Mouse (Mus musculus) megakaryocyte, embryonic 14.5 days (primary cell): ENCODE measurements around the gene Fbxo28. TPM values are rescaled to one million over a fixed set of nuclear protein-coding genes. Genes with fewer than 3 reads are reported as not detected.

ENCODE experiments used
- H3K27me3 ChIP-seq: replicated peaks from 2 replicates; pipeline ENCODE3; 2012; ENCODE audit warnings: inconsistent platforms
- H3K36me3 ChIP-seq: replicated peaks from 2 replicates; pipeline ENCODE3; 2012; ENCODE audit warnings: low read length, inconsistent platforms, mixed read lengths
- H3K4me1 ChIP-seq: 2 replicates; pipeline ENCODE4 v1.6.1; 2012; ENCODE audit warnings: inconsistent platforms
- H3K4me3 ChIP-seq: replicated peaks from 2 replicates; pipeline ENCODE3; 2012; ENCODE audit warnings: moderate library complexity, mild to moderate bottlenecking, inconsistent platforms
- H3K9me3 ChIP-seq: 2 replicates; pipeline ENCODE4 v1.6.1; 2012; ENCODE audit warnings: inconsistent platforms
- FLI1 ChIP-seq: IDR thresholded peaks from 2 replicates; pipeline ENCODE4 v1.6.1; 2012; ENCODE audit warnings: low read length, inconsistent platforms, mixed read lengths
- GATA1 ChIP-seq: IDR thresholded peaks from 3 replicates; pipeline ENCODE4 v1.6.1; 2012; ENCODE audit warnings: mixed read lengths, low read length, inconsistent platforms, borderline replicate concordance
- polyA plus RNA-seq: library from polyadenylated mRNA; stranded (reverse); fragments of >175 nt; gene quantifications from 2 replicates; pipeline ENCODE4 v1.2.3, GENCODE M21; 2012; ENCODE audit warnings: low replicate concordance; ENCODE audit not compliant: insufficient read depth

The Fbxo28 gene
- polyA plus RNA-seq, 1 experiment = 9.9 TPM

DNA sequence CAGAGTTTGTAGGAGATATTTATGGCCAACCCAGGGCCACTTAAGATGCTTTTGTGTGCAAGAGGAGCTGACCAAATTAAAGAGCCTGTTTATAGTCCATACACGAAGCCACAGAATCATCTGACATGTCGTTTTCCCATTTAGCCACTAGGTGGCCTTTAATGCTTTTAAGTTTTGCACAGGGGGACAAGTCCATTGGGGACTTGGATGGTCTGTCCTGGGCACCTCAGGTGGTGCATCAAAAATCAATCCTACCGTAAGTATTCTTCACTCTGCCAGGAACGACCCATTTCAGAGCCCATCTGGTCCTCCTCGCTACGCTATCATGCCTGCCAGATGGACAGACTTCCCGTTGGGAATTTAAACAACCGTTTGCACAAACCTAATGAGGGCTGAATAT, 34.8 kb upstream of the Fbxo28 start:
- H3K9me3 ChIP-seq = no peaks in the 10 kb centered on the region
- peaks cover 47% of the 10 kb centered on the region for H3K27me3 ChIP-seq
- no peak overlapping the region for H3K4me3 ChIP-seq
- TF ChIP-seq GATA1 (no peak), FLI1 (no peak)
- H3K36me3 ChIP-seq = no peaks in the 10 kb centered on the region
- H3K4me1 ChIP-seq = peaks cover 22% of the 10 kb centered on the region

DNA sequence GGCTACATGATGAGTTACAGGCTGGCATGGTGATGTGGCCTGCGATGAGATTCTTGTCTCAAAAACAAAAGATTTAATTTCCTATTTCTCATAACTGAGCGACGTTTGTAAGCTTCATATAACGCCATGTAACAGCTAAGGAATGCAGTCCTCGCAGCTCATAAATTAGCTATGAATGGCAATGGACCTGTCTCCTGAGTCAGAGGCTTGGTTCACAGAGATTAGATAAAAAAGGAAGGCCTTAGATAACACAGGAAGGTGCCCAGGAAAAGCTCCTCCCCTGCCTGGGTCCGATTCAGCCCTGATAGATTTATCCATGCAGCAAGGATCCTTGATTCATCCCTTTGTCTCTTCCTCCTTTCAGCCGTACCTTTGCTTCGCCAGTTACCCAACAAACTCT, 30.5 kb upstream of the Fbxo28 start:
- H3K27me3 ChIP-seq = peaks cover 71% of the 10 kb centered on the region
- H3K9me3 ChIP-seq = no peaks in the 10 kb centered on the region

DNA sequence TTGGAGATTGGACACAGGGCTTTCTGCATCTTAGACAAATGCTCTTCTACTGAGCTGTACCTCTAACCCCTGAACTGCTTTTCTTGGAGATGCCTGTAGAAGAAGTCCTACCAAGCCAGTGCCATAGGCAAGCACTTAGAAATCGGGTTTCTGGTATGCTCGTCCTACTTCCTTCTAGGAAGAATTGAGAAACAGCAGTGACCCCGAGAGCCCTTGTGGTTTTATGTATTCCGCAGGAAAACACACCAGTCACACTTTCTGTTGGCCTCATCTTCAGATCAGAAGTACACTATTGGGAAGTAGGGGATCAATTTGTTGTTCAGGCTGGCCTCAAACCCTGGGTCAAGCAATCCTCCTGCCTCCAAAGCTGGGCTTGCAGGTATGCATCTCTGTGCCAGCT, 28.0 kb upstream of the Fbxo28 start:
- peaks cover 71% of the 10 kb centered on the region for H3K27me3 ChIP-seq
- TF ChIP-seq FLI1 (no peak), GATA1 (no peak)
- peak overlapping the region; percentile 79 for H3K4me3 ChIP-seq
- H3K36me3 ChIP-seq = no peaks in the 10 kb centered on the region
- no peaks in the 10 kb centered on the region for H3K9me3 ChIP-seq
- peaks cover 45% of the 10 kb centered on the region for H3K4me1 ChIP-seq

More for the DNA sequence above, 30.5 kb upstream of the Fbxo28 start:
- TF ChIP-seq GATA1 = no peak
- TF ChIP-seq FLI1 = no peak
- Histone ChIP-seq H3K4me1 (peaks cover 54% of the 10 kb centered on the region), H3K4me3 (no peak overlapping the region), H3K36me3 (no peaks in the 10 kb centered on the region)

- Histone ChIP-seq H3K4me1 (peaks cover 49% of the 10 kb centered on the region), H3K9me3 (no peaks in the 10 kb centered on the region)
- TF ChIP-seq GATA1 = no peak
- TF ChIP-seq FLI1 = no peak
Observed at GRCm38 (mm10) chr1:182368782-182369181, 27.4 kb upstream of the Fbxo28 start.

DNA sequence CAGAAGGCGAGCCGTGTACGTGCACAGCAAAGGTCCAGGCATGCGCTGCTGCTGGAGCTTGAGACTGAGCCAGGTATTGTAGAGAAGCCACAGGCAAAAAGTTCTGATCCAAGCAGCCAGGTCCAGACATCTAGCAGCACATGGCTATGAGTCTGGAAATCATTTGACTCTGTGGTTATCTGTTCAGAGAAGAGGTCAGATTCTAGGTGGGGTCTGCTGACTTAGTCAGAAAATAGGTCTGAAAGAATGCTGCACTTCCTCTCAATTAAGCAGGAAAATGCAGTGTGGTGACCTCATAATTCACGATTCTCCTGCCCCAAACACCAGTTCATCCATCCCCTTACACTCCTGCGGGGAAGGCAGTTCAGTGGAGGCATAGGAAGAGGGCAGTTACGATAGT, 26.9 kb upstream of the Fbxo28 start:
- Histone ChIP-seq H3K4me3 (no peak overlapping the region), H3K9me3 (no peaks in the 10 kb centered on the region), H3K4me1 (peaks cover 49% of the 10 kb centered on the region), H3K27me3 (peaks cover 63% of the 10 kb centered on the region), H3K36me3 (no peaks in the 10 kb centered on the region)
- TF ChIP-seq FLI1 (no peak), GATA1 (no peak)

More at GRCm38 (mm10) chr1:182368782-182369181, 27.4 kb upstream of the Fbxo28 start:
- Histone ChIP-seq H3K4me3 (peak overlapping the region; percentile 20), H3K36me3 (no peaks in the 10 kb centered on the region), H3K27me3 (peaks cover 68% of the 10 kb centered on the region)

DNA sequence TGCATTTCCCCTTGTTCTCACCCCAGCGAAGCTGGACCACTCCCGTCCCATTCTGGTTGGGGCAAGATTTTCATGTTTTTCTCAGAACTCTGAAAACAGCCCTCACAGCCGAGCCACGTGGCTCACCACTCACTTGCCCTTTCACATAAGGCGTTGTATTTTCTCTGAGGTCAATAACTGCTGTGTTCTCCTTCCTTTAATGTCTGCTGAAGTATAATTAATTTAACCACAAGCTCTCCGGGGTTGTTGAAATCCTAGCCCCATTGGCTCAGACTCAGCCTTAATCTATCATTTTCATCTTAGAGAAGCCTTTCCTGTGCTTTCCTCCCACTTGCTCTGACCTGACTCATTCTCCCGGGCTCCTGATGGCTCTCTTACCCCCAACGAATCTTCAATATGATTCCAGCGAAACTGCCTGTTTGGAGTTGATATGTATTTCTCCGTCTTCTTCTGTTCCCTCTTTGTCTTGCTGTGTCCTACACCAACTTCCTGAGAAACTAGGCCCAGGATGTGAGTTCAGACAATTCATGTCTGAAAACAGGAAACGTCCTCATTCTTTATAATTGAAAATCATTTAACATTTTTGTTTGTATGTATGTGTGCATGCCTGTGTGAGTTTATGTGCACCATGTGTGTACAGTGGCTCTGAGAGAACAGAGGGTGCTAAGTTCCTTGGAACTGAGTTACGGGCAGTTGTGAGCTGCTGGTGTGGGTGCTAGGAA, 22.4 kb upstream of the Fbxo28 start:
- Histone ChIP-seq H3K9me3 (no peaks in the 10 kb centered on the region), H3K4me3 (peak overlapping the region; percentile 14), H3K4me1 (peaks cover 29% of the 10 kb centered on the region), H3K36me3 (no peaks in the 10 kb centered on the region), H3K27me3 (peaks cover 33% of the 10 kb centered on the region)
- no peak for TF ChIP-seq FLI1
- TF ChIP-seq GATA1 = no peak

GRCm38 (mm10) chr1:182362703-182363102, 21.3 kb upstream of the Fbxo28 start:
- Histone ChIP-seq H3K4me3 (no peak overlapping the region), H3K27me3 (peaks cover 22% of the 10 kb centered on the region), H3K9me3 (no peaks in the 10 kb centered on the region), H3K4me1 (peaks cover 27% of the 10 kb centered on the region), H3K36me3 (no peaks in the 10 kb centered on the region)
- TF ChIP-seq GATA1 = no peak
- no peak for TF ChIP-seq FLI1

GRCm38 (mm10) chr1:182358133-182358532, 16.7 kb upstream of the Fbxo28 start:
- no peak overlapping the region for H3K4me3 ChIP-seq
- H3K9me3 ChIP-seq = peaks cover 4% of the 10 kb centered on the region; the same call in 1 of the 2 replicates
- no peaks in the 10 kb centered on the region for H3K36me3 ChIP-seq
- TF ChIP-seq GATA1 (no peak), FLI1 (no peak)
- peaks cover 7% of the 10 kb centered on the region for H3K27me3 ChIP-seq
- peaks cover 23% of the 10 kb centered on the region for H3K4me1 ChIP-seq

DNA sequence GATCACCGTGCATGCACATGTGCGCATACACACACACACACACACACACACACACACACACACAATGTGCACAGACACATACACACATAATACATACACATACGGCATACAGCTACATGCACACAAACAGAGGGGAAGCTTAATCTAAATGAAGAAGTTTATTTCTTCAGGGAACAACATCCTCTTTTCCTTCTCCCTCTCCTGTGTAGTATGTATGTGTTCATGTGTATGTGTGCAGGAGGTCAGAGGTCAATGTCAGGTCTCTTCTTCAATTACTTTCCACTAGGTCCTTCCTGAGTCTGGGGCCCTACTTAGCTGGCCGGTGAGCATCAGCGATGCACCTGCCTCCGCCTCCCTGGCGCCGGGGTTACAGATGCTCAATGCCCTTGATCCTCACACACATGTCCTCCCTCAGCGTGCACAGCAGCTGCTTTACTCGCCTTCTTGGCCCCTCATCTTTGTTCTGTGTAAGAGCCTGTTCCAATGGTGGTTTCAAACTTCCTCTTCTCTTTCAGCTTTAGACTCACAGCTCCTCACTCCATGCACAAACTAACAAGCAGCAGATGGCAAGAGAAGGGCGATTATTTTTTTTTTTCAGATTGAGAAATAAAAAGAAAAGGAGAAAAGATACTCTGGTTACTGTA, 13.2 kb upstream of the Fbxo28 start:
- H3K36me3 ChIP-seq = no peaks in the 10 kb centered on the region
- peaks cover 9% of the 10 kb centered on the region; the same call in 1 of the 2 replicates for H3K9me3 ChIP-seq
- TF ChIP-seq FLI1 (no peak), GATA1 (no peak)
- peaks cover 4% of the 10 kb centered on the region for H3K27me3 ChIP-seq
- H3K4me3 ChIP-seq = no peak overlapping the region
- H3K4me1 ChIP-seq = peaks cover 26% of the 10 kb centered on the region

DNA sequence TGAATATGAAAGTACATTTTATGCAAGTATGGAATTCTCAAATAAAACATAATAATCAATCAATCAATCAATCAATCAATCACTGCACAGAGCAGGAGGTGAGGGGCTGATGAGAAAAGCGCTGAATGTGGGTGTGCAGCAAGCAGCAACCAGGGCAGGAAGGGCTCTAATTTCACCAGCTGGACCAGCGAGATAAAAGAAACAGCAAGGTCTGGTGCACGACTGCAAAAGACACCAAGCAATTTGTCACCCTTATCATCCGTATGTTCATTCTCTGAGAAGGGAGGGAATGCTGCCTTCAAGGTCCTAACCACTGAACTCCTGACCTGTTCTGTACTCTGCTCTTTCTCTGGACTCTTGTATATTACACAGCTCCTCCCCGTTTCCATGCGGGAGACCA, 8.1 kb upstream of the Fbxo28 start:
- H3K4me3 ChIP-seq = no peak overlapping the region
- peaks cover 9% of the 10 kb centered on the region for H3K27me3 ChIP-seq
- H3K9me3 ChIP-seq = peaks cover 16% of the 10 kb centered on the region
- TF ChIP-seq FLI1 (no peak), GATA1 (no peak)
- H3K36me3 ChIP-seq = no peaks in the 10 kb centered on the region
- peaks cover 23% of the 10 kb centered on the region for H3K4me1 ChIP-seq
